Mouse (Mus musculus) left cerebral cortex, adult 11 months (tissue): ENCODE measurements at regions not wholly inside any gene's neighbourhood (a gene's known extent, or its start where the extent isn't known, plus 50 kb on each side); places are given as distances from the start of the nearest gene placed in this dataset.

Experiments used
- DNase-seq: peaks from one replicate; pipeline ENCODE4 v3.0.0; 2022; ENCODE audit warnings: low spot score

DNA sequence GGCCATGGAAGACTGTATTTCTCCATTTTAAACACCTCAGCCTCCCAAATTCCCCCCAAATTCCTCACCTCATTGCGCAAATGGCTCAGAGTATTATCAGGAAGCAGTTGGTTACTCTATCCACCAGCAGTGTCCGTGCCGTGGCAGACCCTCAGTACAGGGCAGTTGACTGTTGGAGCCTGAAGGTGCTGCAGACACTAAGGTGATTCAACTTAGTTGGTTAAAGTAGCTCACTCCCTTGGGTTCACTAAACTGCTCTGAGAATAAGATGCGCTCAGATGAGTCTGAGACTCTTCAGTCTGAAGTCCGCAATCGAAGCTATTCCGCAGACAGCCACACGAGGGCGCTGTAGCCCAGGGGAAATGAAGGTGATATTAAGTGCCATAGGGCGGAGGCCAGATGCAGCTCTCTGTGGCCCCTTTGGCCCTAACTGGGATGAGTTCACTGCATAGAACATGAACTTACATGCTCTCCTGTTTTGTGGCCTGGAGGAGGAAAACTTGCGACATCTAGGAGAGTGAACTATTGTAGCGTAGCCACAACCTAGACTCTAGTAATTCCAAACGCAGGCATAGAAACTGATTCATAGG is 62.9 kb downstream of the Amer3 start:
- DNase-seq, result no peak

GRCm38 (mm10) chr1:34653963-34654644 is 74.6 kb downstream of the Amer3 start:
- no peak for DNase-seq

- no peak for DNase-seq
These were observed 78.0 kb downstream of the Amer3 start for GRCm38 (mm10) chr1:34657481-34657880.

DNA sequence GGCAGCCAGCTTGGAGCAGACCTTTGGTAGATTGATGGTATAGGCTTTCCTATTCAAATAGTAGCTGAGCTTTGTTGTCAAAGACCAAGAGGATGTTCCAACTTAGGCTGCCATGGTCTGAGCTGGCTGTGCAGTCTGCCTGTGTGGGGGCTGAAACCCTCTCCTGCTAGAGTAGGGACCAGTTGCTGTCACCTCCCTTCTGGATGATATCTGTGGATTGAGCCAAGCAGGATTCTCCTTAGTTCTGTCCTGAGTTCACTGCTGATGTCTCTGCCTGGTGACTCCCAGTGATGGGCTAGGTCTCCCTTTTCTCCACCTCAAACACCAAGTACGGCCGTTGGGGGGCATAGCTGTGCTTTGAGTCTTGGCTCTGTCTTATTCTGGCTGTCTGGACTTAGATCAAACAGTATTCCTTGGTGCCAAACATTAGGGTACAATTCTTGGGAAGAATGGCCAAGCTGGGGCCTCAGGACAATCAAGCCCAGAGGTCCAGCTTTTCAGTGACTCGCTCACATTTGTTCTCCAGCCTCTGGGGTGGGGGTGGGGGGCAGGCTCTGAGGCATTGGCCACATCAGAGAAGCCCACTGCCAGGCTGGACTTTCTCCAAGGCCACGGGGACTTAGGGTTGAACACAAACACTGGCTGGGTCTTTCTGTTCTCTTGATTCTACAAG is 84.6 kb downstream of the Amer3 start:
- no peak for DNase-seq

DNA sequence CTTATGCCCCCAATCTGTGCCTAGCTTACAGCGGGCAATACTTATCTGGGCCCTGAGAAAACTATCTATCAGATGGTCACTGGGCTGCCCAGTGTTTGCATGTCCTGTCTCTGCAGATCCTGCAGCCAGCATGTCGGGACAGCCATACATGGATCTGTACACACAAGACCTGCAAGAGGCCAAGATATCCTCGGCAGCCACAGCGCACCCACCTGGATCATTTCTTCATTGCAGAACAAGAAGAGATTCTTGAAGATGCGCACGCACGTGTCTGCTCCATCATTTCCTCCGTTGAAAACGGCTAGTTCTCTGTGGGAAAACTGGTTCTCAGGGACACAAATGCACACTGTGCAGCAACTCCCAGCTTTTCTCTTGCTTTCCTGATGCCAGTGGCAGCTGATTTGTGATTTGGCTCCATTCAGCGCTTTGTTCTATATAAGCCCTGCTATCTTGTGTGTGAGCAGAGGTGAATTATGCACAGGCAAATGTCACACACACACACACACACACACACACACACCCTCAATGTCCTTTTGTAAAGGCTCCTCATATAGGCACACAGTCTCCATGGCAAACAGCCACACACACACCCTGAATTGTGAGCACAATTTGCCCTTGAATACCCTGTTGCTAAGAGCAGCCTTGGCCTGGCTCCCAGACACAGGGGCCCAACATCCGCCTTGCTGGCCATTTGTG is 85.5 kb downstream of the Amer3 start:
- no peak for DNase-seq

GRCm38 (mm10) chr1:34665512-34665854 is 86.0 kb downstream of the Amer3 start:
- no peak for DNase-seq

DNA sequence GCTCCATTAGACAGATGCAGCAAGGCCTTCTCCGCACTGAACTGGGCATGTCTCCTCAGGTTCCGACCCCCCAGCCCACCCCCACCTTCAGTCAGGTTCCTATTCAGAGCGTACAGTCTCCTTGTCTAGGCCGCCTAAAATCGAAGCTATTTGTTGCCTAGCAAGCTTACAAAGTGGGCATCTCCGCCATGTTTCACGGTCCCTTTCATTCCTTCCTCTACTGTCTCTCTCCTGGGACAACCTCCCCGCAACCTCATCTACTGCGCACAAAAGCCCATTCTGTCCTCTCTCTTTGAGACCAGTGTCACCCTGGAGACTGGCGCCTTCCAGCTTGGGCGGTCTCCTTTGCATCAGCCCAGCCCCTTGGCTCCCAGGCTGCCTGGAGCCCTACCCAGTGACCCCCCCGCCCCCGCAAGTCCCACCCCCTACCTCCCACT is 86.8 kb downstream of the Amer3 start:
- no peak for DNase-seq

DNA sequence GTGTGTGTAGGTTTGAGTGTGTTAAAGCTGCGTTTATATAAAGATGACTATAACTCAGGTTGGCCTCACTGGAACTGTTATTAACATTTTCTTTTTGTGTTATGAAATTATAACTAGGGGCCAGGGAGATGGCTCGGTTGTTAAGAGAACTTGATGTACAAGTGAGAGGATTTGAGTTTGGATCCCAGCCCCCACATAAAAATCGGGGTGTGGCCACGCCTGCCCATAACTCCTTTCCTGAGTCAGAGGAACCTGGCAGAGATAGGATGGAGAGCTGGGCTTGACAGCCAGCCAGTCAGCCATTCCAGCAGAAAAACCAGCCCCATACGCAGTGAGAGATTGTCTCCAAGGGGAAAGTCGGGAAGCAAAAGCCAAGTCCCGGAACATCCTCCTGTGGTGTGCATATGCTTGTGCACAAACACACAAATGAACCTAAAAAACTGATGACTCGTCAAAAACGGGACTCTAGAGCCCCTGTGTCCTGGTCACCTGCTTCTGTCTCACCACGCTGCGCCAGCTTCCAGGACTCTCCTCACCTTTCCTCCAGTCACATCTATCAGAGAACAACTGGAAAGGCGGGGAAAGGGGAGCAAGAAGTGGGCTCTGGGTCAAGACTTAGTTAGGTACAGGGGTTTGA is 97.8 kb downstream of the Amer3 start:
- no peak for DNase-seq

DNA sequence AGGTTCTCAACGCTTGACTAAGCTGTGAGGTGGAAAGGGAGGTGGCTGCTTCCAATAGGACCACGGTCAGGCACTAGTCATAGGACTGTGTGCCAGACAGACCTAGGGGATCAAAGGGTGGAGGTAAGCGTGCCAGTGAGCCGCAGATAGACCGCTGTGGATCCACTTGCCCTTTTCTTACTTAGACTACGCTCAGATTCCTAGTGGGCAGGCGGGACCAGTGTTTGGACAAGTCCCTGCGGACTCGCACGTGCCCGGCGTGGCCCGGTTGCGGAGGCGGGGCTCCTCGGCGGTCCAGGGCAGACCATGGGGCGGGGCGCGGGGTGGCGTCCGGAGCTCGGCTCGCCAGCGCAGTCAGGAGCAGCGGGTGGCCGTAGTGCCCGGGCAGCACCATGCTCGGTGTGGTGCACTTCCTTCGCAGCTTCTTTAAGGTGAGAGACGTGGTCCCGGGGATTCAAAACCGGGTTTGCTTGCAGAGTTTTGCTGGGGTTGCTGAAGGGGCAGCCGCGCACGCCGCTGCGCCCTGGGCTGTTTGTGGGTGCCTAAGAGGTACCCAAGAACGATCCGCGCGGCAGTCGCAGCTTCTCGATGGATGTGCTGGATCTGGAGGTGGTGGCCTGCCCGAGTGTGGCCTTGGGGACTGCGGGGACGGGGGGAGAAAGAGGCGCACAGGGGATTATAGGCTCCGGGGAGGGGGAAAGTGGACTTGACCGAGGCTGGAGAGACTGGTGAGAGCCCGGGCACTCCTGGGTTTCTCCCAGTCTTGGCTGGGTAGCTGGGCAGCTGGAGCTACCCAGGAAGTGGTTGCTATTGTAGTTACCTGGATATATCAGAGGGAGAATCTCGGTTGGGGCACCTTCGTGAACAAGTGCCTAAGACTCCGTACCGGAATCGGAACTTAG is 98.6 kb downstream of the Amer3 start:
- no peak for DNase-seq

DNA sequence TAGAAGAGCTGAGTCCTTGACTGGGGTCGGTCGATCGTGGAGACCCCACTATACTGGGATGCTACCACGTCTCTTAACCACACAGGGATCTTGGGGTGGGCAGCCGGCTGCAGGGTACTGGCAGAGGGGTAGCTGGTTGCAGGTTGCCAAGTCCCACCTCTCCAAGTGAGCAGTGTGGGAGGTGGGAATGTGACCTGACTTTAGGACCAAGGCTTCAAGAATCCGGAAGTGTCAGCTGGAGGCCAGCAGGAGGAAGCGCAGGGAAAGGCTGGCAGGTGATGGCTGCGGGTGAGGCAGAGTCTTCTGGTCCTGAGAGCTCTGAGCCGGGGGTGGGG is 99.2 kb downstream of the Amer3 start:
- DNase-seq, result no peak

DNA sequence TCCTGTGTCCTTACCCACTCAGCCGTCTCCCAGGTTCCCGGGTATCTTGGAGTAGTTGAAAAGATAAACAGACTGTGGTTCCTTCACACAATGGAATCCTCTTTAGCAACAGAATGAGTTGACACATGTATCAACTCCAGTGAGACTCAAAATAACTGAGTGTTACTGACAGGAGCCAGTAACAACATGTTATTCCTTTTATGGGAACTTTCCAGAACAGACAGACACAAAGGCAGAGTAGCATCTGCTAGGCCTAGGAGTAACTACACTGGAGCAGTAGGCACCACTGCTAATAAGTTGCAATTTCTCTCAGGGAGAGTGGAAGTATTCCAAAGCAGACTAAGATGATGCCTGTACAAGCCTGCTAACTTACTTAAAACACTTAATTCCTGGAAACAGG is 107.1 kb downstream of the Amer3 start:
- DNase-seq, result no peak

GRCm38 (mm10) chr1:34696533-34696932 is 117.1 kb downstream of the Amer3 start:
- no peak for DNase-seq

- DNase-seq, result no peak
These were observed 121.0 kb downstream of the Amer3 start for GRCm38 (mm10) chr1:34700237-34701030.

GRCm38 (mm10) chr1:34701436-34701835 is 122.0 kb downstream of the Amer3 start:
- no peak for DNase-seq

- peak; percentile 49 for DNase-seq
These were observed 129.6 kb downstream of the Amer3 start for GRCm38 (mm10) chr1:34709089-34709488.

DNA sequence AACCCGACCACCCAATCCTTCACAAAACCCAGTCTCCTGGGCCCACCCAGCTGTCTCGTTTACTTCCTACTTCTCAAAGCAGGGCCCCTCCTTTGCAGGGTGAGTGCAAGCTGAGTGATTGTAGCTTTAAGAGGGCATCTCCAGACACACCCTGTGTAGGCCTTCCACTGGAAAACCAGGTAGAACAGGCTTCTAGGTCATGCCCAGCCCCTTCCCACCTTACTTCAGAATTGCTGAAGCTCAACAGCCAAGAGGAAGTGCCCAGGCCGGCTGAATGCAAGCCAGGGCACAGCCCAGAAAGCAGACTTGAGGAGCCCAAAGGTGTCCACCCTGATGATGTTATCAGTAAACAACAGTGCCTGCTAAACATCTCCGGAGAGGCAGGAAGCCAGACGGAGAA is 120.2 kb downstream of the Fam168b start:
- no peak for DNase-seq

DNA sequence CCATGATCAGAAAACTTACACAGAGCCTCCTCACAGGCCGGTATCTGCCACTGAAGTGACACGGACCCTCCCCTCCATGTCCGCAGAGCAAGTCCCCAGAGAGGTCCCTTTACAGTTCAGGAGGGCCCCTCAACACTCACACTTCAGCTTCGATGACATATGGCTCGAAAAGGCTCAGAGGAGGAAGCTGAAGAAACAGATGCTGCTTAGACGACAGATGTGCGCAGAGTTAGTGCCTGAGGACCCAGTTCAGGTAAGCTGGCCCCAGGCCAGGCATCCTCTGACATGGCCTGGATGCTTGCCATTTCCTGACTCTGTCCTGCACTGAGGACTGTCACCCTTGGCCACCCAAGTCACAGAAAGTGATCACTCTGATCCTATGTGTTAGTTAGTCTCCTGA is 110.7 kb downstream of the Fam168b start:
- no peak for DNase-seq

DNA sequence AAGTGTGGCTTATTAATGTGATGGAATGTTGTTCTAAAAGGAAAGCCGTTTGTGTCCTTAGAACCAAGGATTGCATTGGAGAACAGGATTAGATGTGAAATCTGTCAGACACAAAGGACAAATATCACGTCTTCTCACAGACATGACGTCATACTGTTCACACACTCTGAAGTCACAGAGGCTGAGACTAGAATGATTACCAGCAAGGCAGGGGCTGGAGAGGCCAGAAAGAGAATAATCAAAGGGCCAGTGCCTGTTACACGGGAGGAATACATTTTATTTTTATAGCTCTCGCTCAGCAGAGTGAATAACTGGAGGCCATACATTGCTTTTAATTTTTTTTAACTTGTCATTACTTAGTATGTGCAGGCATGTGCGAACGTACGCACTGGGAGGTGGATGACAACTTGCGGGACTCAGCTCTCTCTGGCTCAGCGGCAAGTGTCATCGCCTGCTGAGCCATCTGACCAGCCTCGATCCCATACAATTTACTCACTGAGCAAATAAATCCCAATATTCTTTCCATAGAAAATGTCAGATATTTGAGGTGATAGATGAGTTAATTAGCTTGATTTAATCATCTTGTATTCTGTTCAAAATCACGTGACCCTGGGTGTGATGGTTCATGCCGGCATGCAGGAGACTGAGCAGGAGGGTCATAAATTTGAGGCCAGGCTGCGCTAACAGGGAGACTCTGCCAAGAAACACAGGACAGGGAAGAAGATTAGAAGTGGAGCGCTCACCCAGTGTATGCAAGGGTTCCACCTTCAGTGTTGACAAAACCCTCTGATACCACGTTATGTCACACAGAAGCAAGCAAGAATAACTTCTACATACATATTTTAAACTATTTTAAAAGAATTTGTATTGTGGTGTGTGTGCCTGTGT is 109.6 kb downstream of the Fam168b start:
- DNase-seq, result no peak

DNA sequence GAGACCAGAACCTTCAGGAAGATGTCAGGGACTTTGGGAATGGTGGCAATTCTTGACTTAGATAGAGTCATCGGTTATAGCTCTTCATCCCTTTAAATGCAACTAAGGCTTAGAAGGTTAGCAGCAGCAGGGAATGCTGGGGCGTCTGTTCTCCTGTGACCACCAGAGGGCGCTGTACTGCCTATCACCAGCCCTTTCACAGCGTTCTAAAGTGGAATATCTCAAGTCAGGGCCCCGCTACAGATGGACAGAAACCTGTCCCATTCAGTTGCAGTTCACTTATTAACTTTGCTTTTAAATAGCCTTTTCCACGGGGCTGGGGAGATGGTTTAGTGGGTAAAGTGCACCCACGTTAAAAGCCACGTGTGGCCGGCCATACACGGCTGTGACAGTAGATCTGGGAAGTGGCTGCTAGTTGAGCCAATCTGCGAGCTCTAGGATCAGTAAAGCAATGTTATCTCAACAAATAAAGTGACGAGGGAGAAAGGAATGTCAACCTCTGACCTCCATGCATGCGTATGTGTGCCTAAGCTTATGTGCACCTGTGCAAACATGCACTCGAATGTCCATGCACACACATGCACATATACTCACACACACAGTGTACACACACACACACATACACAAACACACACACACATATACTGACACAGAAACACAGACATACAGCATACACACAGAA is 104.3 kb downstream of the Fam168b start:
- DNase-seq, result peak; percentile 63
